Mouse (Mus musculus) ES-E14 (cell line): ENCODE measurements around the gene Vav1. TPM values are rescaled to one million over a fixed set of nuclear protein-coding genes. Genes with fewer than 3 reads are reported as not detected.

Source experiments
- DNase-seq: peaks from one replicate; pipeline ENCODE4 v3.0.0-alpha.2; 2013; ENCODE audit warnings: low read depth, low spot score
- H3K27ac ChIP-seq: 2 replicates; pipeline ENCODE4 v1.5.1; 2012; ENCODE audit warnings: low read depth, mild to moderate bottlenecking, low read length, moderate library complexity, mixed read lengths; ENCODE audit not compliant: poor library complexity, insufficient read depth, severe bottlenecking
- H3K36me3 ChIP-seq: 2 replicates; pipeline ENCODE4 v1.6.1; 2012; ENCODE audit warnings: mild to moderate bottlenecking, low read length, moderate library complexity, mixed read lengths; ENCODE audit not compliant: control insufficient read depth, poor library complexity, insufficient read depth, severe bottlenecking
- H3K4me1 ChIP-seq, 2 experiments: fragments of 150-350 bp in 1 of 2; sonication (generic) in 1 of 2; 2 replicates each; pipeline ENCODE4 v1.6.1; 2012; ENCODE audit warnings: low read length in 2 of 2, mild to moderate bottlenecking in 1 of 2, mixed read lengths in 1 of 2; ENCODE audit not compliant: control insufficient read depth in 2 of 2, insufficient read depth in 2 of 2, poor library complexity in 1 of 2
- H3K4me3 ChIP-seq, 2 experiments: fragments of 150-350 bp in 1 of 2; sonication (generic) in 1 of 2; 2 replicates each; pipeline ENCODE4 v1.5.1; 2012; ENCODE audit warnings: low read length in 2 of 2, low read depth in 1 of 2, mild to moderate bottlenecking in 1 of 2, mixed read lengths in 1 of 2; ENCODE audit not compliant: insufficient read depth in 1 of 2, poor library complexity in 1 of 2, severe bottlenecking in 1 of 2
- H3K9ac ChIP-seq: 2 replicates; pipeline ENCODE4 v1.6.1; 2012; ENCODE audit warnings: low read depth, mild to moderate bottlenecking, low read length, mixed read lengths; ENCODE audit not compliant: poor library complexity, insufficient read depth, severe bottlenecking
- H3K9me3 ChIP-seq: fragments of 150-350 bp; sonication (generic); 2 replicates; pipeline ENCODE4 v1.6.1; 2012; ENCODE audit warnings: low read depth, mild to moderate bottlenecking, low read length; ENCODE audit not compliant: control insufficient read depth, insufficient read depth
- CHD2 ChIP-seq: IDR thresholded peaks from 2 replicates; pipeline ENCODE4 v1.6.1; 2014; ENCODE audit warnings: mild to moderate bottlenecking, low read depth, low read length, inconsistent platforms
- HCFC1 ChIP-seq: IDR thresholded peaks from 2 replicates; pipeline ENCODE4 v1.6.1; 2012; ENCODE audit warnings: low read length, inconsistent platforms, borderline replicate concordance; ENCODE audit not compliant: insufficient read depth
- MAFK ChIP-seq: IDR thresholded peaks from 2 replicates; pipeline ENCODE4 v1.6.1; 2014; ENCODE audit warnings: mild to moderate bottlenecking, low read depth, low read length, inconsistent platforms; ENCODE audit not compliant: insufficient read depth
- ZC3H11A ChIP-seq: IDR thresholded peaks from 2 replicates; pipeline ENCODE4 v1.6.1; 2012; ENCODE audit warnings: low read depth, mild to moderate bottlenecking, inconsistent platforms, low read length, borderline replicate concordance
- ZNF384 ChIP-seq: IDR thresholded peaks from 2 replicates; pipeline ENCODE4 v1.6.1; 2012; ENCODE audit warnings: low read depth, low read length, inconsistent platforms
- in situ Hi-C, 2 experiments: fragments of 600-800 bp; cut with MboI; formaldehyde crosslinking; loops; one replicate each; pipeline ENCODE4 v1.15.1; 2025; ENCODE audit warnings: low sequenced_read_pairs in 2 of 2, inconsistent platforms in 1 of 2; ENCODE audit not compliant: unreplicated experiment in 2 of 2
- total RNA-seq: library from RNA; depleted of rRNA; stranded (reverse); fragments of 300-350 nt; gene quantifications from 2 replicates; pipeline ENCODE4 v1.2.3, GENCODE M21; 2012

The Vav1 gene
- total RNA-seq, 1 experiment, result 1.3 TPM

DNA sequence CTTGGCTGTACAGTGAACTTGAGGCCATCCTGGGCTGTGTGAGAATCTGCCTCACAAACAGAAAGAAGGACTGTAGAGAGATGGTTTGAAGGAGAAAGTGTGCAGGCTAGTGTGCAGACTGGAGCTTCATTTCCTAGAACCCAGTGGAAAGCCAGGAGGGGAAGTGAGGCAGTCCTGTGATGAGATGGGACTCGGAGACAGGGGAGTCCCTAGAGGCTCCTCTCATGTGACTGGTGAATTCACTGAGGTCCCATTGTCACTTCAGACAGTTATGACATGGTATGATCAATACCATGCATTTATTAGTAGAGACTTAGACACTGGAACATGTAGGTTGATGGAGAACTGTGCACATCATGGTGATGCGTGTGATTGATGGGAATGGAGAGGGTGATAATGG lies 13.4 kb downstream of the Vav1 start:
- Histone ChIP-seq H3K9me3 (no peaks in the 10 kb centered on the region), H3K36me3 (no peaks in the 10 kb centered on the region), H3K4me1 (no peaks in the 10 kb centered on the region), H3K4me3 (no peak overlapping the region), H3K9ac (no peak overlapping the region), H3K27ac (no peak overlapping the region)
- DNase-seq, result no peak
- TF ChIP-seq HCFC1 (no peak), ZNF384 (no peak), MAFK (no peak), CHD2 (no peak), ZC3H11A (no peak)
- in situ Hi-C loops, result no loop called here

DNA sequence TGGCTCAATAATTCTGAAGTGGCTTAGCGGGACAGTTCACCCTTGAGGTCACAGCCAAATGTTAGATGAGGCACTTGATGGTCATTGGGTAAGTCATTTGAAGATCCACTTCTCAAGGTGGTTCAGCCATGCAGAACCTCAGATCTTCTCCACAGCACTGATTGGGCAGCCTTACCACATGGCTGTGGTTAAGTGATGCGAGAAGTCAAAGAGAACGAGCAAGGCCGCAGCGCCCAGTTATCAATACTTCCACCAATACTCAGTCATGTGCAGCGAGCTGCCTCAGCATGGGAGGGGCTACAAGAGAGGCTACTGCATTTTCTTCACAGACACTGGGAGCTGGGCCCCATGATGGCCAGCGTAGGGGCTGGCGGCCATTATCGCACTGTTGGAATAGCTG lies 14.1 kb downstream of the Vav1 start:
- no peak for DNase-seq
- H3K27ac ChIP-seq, result no peak overlapping the region
- H3K4me1 ChIP-seq, result no peaks in the 10 kb centered on the region
- TF ChIP-seq HCFC1, result no peak
- no peak for TF ChIP-seq ZNF384
- TF ChIP-seq MAFK, result no peak
- TF ChIP-seq CHD2, result no peak
- no peak for TF ChIP-seq ZC3H11A
- H3K9me3 ChIP-seq, result no peaks in the 10 kb centered on the region
- H3K9ac ChIP-seq, result no peak overlapping the region
- in situ Hi-C loops, result no loop called here
- no peaks in the 10 kb centered on the region for H3K36me3 ChIP-seq
- H3K4me3 ChIP-seq, result no peak overlapping the region

DNA sequence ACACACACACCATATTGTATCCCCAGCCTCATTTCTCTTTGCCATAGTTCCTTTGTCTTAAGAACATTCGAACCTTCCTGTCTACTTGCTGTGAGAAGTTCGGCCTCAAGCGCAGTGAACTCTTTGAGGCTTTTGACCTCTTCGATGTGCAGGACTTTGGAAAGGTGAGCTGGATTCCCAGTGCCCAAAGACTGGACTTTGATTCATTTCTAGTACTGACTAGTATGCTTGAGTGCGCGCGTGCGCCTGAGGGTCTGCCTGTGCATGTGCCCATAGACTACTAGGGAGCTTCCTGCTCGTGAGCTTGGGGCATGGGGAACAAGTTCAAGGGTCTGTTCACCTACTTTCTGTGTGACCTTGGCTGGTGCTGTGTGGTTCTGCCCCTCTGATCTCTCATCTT lies 17.0 kb downstream of the Vav1 start:
- DNase-seq, result no peak
- no peak overlapping the region for H3K9ac ChIP-seq
- no peaks in the 10 kb centered on the region for H3K9me3 ChIP-seq
- no peaks in the 10 kb centered on the region for H3K4me1 ChIP-seq
- no peaks in the 10 kb centered on the region for H3K36me3 ChIP-seq
- no peak overlapping the region for H3K4me3 ChIP-seq
- in situ Hi-C loops, result no loop called here
- no peak for TF ChIP-seq CHD2
- no peak for TF ChIP-seq HCFC1
- TF ChIP-seq MAFK, result no peak
- no peak for TF ChIP-seq ZC3H11A
- TF ChIP-seq ZNF384, result no peak
- no peak overlapping the region for H3K27ac ChIP-seq

DNA sequence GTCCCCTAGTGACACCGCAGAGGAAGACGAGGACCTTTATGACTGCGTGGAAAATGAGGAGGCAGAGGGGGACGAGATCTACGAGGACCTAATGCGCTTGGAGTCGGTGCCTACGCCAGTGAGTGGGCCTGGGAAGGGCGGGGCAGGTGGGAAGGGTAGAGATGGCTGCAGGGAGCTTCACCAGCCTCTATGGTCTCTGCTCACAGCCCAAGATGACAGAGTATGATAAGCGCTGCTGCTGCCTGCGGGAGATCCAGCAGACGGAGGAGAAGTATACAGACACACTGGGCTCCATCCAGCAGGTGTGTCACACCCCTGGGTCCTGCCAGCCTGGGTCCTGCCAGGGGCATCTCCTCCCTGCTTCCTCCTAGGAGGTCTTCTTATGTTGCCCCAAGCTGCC lies 18.1 kb downstream of the Vav1 start:
- DNase-seq, result no peak
- no peaks in the 10 kb centered on the region for H3K36me3 ChIP-seq

DNA sequence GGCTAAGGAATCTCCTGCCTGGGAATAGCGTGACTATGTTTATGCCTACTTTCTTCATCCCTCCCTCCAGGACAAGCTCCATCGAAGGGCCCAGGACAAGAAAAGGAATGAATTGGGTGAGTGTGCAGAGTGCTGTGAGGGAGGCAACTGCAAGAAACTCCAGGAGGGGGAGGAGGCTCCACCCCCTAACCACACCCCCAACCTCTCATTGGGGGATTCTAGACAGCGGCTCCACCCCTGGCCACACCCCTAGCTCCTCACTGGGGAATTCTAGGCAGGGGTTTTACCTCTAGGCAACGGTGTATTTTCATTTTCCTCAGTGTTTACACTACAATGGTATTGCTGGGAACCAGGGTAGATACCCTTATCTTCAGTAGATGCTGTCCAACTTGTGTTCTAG lies 26.7 kb downstream of the Vav1 start:
- Histone ChIP-seq H3K9ac (no peak overlapping the region), H3K36me3 (no peaks in the 10 kb centered on the region), H3K4me1 (no peaks in the 10 kb centered on the region), H3K9me3 (no peaks in the 10 kb centered on the region), H3K4me3 (no peak overlapping the region), H3K27ac (no peak overlapping the region)
- in situ Hi-C loops, result no loop called here
- no peak for TF ChIP-seq HCFC1
- no peak for TF ChIP-seq ZC3H11A
- no peak for TF ChIP-seq MAFK
- no peak for TF ChIP-seq ZNF384
- no peak for TF ChIP-seq CHD2
- DNase-seq, result peak; percentile 31

More for the DNA sequence above, 18.1 kb downstream of the Vav1 start:
- H3K27ac ChIP-seq, result no peak overlapping the region
- H3K9me3 ChIP-seq, result no peaks in the 10 kb centered on the region
- in situ Hi-C loops, result no loop called here
- no peak overlapping the region for H3K4me3 ChIP-seq
- no peak overlapping the region for H3K9ac ChIP-seq
- H3K4me1 ChIP-seq, result no peaks in the 10 kb centered on the region
- TF ChIP-seq ZC3H11A (no peak), CHD2 (no peak), HCFC1 (no peak), ZNF384 (no peak), MAFK (no peak)
